Mouse (Mus musculus) testis, adult 2 months (tissue): ENCODE data around the gene Vps13a. TPM values are rescaled to one million over a fixed set of nuclear protein-coding genes. Genes with fewer than 3 reads are reported as not detected.

Experiments used
- H3K27ac ChIP-seq: fragments of 200-500 bp; 2 replicates; pipeline ENCODE4 v1.5.1; 2012; ENCODE audit warnings: low read depth, low read length; ENCODE audit not compliant: control insufficient read depth, insufficient read depth
- H3K27me3 ChIP-seq: fragments of 200-500 bp; 2 replicates; pipeline ENCODE4 v1.6.1; 2012; ENCODE audit warnings: mild to moderate bottlenecking, low read length, moderate library complexity; ENCODE audit not compliant: control insufficient read depth, insufficient read depth
- H3K36me3 ChIP-seq: fragments of 200-500 bp; 2 replicates; pipeline ENCODE4 v1.6.1; 2012; ENCODE audit warnings: mild to moderate bottlenecking, low read length; ENCODE audit not compliant: control insufficient read depth, insufficient read depth
- H3K4me1 ChIP-seq: fragments of 200-500 bp; 2 replicates; pipeline ENCODE4 v1.6.1; 2012; ENCODE audit warnings: low read length; ENCODE audit not compliant: control insufficient read depth, insufficient read depth
- H3K4me3 ChIP-seq: fragments of 200-500 bp; 2 replicates; pipeline ENCODE4 v1.5.1; 2012; ENCODE audit warnings: low read depth, mild to moderate bottlenecking, low read length, moderate library complexity, mixed read lengths; ENCODE audit not compliant: control insufficient read depth
- CTCF ChIP-seq: fragments of 200-500 bp; IDR thresholded peaks from 2 replicates; pipeline ENCODE4 v1.5.1; 2012; ENCODE audit warnings: low read depth, mild to moderate bottlenecking, inconsistent platforms, low read length, moderate library complexity; ENCODE audit not compliant: control insufficient read depth, insufficient read depth, insufficient replicate concordance
- POLR2A ChIP-seq: fragments of 200-500 bp; IDR thresholded peaks from 2 replicates; pipeline ENCODE4 v1.6.1; 2012; ENCODE audit warnings: low read depth, mild to moderate bottlenecking, inconsistent platforms, low read length, moderate library complexity; ENCODE audit not compliant: control insufficient read depth
- polyA plus RNA-seq: library from polyadenylated mRNA; depleted of rRNA; stranded (reverse); fragments of >200 nt; gene quantifications from 2 replicates; pipeline ENCODE4 v1.2.3, GENCODE M21; 2012

The Vps13a gene
- polyA plus RNA-seq, 1 experiment = 23.4 TPM

DNA sequence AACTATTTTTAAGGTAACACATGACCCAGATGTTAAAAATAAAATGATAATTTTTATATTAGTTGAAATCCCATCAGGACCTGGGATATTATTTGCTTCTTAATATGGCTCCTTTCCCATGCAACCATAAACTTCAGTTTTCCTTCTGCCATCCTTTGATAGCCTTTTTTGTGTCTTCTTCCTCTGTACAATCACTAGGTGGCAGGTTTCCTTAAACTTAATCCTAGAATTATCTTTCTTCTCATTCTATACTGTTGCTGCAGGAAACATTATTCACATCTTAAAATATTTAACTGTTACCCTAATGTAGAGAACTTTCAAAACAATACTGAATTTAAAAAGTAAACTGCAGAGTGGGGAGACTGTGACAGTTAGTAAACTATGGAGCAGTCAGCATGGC is 24.9 kb downstream of the Vps13a start:
- H3K36me3 ChIP-seq = no peaks in the 10 kb centered on the region
- no peaks in the 10 kb centered on the region for H3K27me3 ChIP-seq
- H3K4me3 ChIP-seq = no peak overlapping the region
- TF ChIP-seq POLR2A (no peak), CTCF (no peak)
- no peak overlapping the region for H3K27ac ChIP-seq
- no peaks in the 10 kb centered on the region for H3K4me1 ChIP-seq

DNA sequence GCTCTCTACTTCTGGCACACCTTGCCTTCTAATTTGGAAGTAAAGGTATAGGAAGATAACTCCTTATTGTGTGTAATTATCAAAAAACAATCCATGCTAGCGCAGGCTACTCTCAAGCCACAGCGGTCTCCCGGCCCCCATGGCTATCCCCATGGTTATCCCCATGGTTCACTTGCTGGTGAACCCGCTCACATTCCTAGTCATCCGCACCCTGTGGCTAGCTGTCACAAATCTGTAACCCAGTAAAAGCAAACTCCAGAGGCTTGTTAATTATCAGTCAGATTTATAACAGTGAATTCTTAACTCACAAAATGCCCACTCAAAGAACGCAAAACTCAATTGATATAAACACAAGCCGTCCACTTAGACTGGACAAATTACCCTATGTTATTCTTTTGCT is 25.5 kb downstream of the Vps13a start:
- no peak overlapping the region for H3K4me3 ChIP-seq
- no peak for TF ChIP-seq CTCF
- no peak for TF ChIP-seq POLR2A
- H3K4me1 ChIP-seq = no peaks in the 10 kb centered on the region
- no peak overlapping the region for H3K27ac ChIP-seq
- no peaks in the 10 kb centered on the region for H3K36me3 ChIP-seq
- H3K27me3 ChIP-seq = no peaks in the 10 kb centered on the region

DNA sequence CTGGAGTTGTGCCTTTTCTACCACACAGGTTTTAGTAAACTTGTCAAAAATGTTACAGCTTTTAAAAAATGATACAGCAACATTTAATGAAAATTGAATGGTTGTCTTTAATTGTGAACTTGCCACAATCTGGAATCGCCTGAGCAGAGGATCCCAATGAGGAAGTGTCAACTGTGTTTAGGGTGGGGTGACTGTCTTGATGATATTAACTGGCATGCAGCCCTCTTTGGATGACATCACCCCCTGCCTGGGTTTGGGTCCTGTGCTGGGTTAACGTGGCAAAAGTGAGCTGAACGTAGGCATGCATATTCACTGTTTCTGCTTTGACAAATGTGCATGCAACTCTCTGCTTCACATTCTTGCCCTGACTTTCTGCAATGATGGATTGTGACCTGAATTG is 27.6 kb downstream of the Vps13a start:
- no peaks in the 10 kb centered on the region for H3K36me3 ChIP-seq
- no peak overlapping the region for H3K4me3 ChIP-seq
- TF ChIP-seq CTCF (no peak), POLR2A (no peak)
- H3K27ac ChIP-seq = no peak overlapping the region
- no peaks in the 10 kb centered on the region for H3K4me1 ChIP-seq
- no peaks in the 10 kb centered on the region for H3K27me3 ChIP-seq

DNA sequence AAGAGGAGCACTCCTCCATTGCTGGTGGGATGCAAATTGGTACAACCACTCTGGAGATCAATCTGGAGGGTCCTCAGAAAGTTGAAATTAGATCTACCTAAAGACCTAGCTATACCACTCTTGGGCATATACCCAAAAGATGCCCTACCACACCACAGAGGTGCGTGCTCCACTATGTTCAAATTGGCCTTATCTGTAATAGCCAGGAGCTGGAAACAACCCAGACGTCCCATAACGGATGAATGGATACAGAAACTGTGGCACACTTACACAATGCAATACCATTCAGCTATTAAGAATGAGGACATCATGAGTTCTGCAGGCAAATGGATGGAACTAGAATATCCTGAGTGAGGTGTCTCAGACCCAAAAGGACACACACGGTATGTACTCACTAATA is 43.9 kb downstream of the Vps13a start:
- Histone ChIP-seq H3K27ac (no peak overlapping the region), H3K4me1 (no peaks in the 10 kb centered on the region), H3K27me3 (no peaks in the 10 kb centered on the region), H3K4me3 (no peak overlapping the region), H3K36me3 (no peaks in the 10 kb centered on the region)
- TF ChIP-seq CTCF = no peak
- TF ChIP-seq POLR2A = no peak

DNA sequence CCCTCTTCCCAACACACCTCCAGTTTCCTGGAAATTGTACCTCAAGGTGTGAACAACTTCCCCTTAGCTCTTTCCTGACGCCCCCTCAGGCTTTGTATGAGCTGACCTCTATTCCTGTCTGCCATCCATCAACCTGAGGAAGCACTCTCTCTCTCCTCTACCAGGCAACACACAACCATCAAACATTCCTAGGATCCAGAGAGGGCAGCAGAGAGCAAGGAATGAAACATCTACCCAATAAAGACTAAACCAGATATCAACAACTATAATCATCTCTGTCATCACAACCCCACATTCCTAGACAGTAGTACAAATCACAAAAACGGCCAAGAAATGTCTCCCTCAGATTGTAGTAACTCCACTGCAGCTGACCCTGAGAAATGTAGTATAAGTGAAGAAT is 52.0 kb downstream of the Vps13a start:
- H3K4me1 ChIP-seq = no peaks in the 10 kb centered on the region
- no peak overlapping the region for H3K4me3 ChIP-seq
- H3K27me3 ChIP-seq = no peaks in the 10 kb centered on the region
- no peak overlapping the region for H3K27ac ChIP-seq
- TF ChIP-seq POLR2A (no peak), CTCF (no peak)
- no peaks in the 10 kb centered on the region for H3K36me3 ChIP-seq

DNA sequence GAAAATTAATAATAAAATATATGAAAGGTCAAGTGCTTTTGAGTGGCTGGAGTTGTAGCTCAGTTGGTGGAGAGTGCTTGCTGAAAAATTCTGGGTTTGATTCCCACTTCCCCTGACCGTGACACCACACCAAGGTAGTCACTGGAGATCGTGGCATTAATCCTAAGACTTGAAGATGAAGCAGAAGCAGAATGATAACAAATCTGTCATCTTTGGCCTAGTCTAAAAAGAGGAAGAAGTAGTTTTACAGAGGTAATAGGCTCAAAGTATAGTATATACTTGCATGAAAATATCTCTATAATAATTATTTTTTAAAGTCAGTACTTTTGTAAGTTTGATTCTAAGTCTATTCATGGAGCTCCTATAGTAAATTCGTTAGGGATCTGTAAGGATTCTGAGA is 65.5 kb downstream of the Vps13a start:
- no peaks in the 10 kb centered on the region for H3K36me3 ChIP-seq
- TF ChIP-seq POLR2A = no peak
- TF ChIP-seq CTCF = no peak
- H3K27ac ChIP-seq = no peak overlapping the region
- no peaks in the 10 kb centered on the region for H3K27me3 ChIP-seq
- H3K4me3 ChIP-seq = no peak overlapping the region
- H3K4me1 ChIP-seq = no peaks in the 10 kb centered on the region

DNA sequence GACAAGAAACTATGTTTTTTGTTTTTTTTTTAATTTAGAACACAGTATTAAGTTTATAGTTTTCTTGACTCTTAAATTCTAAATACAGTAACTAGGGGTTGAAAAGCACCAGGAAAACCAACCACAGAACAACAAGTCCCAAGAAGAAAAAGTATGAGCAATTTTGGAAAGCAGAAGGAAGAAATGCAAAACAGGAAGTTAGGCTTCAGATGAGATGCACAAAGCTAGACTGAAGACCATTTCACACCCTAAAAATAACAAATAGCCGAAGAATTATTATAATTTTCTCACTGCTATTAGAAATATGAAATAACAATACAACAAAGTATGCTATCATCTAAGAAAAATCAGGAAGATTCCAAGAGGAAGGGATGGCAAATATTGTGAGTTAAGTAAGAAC is 78.9 kb downstream of the Vps13a start:
- Histone ChIP-seq H3K27ac (no peak overlapping the region), H3K27me3 (no peaks in the 10 kb centered on the region), H3K4me3 (no peak overlapping the region), H3K4me1 (no peaks in the 10 kb centered on the region), H3K36me3 (no peaks in the 10 kb centered on the region)
- TF ChIP-seq POLR2A (no peak), CTCF (no peak)

DNA sequence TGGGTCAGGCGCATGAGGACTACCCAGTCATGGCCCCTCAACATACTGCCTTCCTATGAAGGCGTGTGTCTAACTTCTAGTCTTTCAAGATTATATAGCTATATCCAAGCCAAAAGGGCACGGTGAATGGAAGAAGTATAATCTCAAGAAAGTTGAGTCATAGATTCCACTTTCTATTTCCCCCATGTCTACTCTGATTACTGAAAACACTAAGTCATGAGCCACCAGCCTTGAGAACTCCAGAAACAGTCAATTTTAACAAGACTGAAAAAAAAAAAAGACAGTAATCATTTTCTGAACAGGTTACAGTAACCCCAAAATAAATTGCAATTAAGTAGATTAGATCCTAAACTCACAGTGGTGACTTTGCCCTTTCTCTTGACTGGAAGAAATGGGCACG is 95.8 kb downstream of the Vps13a start:
- no peak for TF ChIP-seq CTCF
- TF ChIP-seq POLR2A = no peak

More for the DNA sequence above, 95.8 kb downstream of the Vps13a start:
- no peaks in the 10 kb centered on the region for H3K27me3 ChIP-seq
- H3K36me3 ChIP-seq = no peaks in the 10 kb centered on the region; the same call in 1 of the 2 replicates
- H3K27ac ChIP-seq = no peak overlapping the region
- H3K4me1 ChIP-seq = no peaks in the 10 kb centered on the region
- H3K4me3 ChIP-seq = no peak overlapping the region
